Mouse (Mus musculus): Measurements from ENCODE around the gene Eif4g3.

The Eif4g3 gene

DNA sequence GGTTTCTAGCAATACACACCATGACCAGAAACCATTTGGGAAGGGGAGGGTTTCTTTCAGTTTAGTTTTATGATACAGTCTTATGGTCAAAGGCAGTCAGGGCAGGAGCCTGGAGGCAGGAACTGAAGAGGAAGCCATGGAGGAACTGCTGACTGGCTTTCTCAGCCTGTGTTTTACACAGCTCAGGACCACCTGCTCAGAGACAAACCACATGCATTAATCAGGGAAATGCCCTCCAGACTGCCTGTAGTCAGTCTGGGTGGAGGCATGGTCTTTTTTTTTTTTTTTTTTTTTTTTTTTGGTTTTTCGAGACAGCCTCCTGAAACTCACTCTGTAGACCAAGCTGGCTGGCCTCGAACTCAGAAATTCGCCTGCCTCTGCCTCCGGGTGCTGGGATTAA, 179.9 kb downstream of the Eif4g3 start:
- no peak for DNase-seq

DNA sequence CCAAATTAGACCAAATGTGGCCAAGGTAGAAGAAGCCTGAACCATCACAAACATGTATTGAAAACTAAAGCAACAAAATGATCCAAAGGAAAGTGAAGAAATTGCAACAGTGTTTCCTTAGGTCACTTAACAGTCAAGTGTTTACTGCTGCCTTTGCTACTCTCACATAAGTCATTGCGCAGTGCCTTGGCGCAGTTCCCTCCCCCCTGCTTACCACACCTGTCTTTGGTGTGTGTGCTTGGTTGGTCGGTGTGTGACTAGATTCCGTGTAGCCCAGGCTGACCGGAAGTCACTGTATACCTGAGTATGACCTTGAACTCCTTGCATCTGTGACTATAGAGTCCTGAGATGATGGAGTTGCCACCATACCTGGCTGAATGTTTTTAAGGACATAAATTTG, 186.6 kb downstream of the Eif4g3 start:
- DNase-seq = no peak

- DNase-seq = no peak
Measured at GRCm38 (mm10) chr4:138180719-138181118, 187.9 kb downstream of the Eif4g3 start.

DNA sequence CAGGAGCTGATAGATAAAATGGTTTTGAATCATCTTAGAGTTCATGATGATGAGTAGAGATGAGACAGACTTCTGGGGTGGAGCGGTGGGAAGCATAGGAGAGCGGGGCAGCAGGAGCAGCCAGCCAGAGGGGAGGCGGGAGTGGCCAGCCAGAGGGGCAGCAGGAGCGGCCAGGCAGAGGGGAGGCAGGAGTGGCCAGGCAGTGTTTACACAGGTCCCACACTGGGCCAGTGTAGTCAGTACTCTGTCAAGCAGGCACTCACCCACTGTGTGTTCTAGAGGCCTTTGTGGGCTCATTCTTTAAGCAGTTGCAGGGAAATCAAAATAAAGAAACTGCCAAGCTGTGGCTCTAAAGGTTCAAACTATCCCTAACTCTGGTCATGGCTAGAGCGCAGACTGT, 191.2 kb downstream of the Eif4g3 start:
- DNase-seq = no peak

- no peak for DNase-seq
Measured at GRCm38 (mm10) chr4:138184573-138184981, 191.8 kb downstream of the Eif4g3 start.

- DNase-seq = no peak
Measured at GRCm38 (mm10) chr4:138185961-138186360, 193.1 kb downstream of the Eif4g3 start.

GRCm38 (mm10) chr4:138187995-138188394, 195.2 kb downstream of the Eif4g3 start:
- no peak for DNase-seq

DNA sequence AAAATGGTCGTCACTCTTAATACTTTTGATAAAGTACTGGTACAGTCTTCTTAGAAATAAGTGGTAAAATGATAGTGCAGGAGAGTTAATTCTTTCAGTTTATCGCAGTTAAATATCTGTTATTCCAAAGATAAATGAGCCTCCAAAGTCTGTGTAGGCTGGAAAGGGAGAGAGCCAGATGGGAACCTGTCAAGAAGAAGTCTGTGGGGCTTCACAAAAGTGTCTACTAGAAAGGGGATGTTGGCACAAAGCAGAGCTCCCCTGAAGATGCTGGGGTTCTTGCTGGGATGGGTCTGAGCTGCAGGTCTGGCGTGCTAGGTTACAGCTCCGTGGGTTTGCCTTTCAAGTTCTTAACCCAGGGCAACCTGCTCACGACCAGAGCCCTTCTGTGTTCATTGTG, 199.7 kb downstream of the Eif4g3 start:
- no peak for DNase-seq

DNA sequence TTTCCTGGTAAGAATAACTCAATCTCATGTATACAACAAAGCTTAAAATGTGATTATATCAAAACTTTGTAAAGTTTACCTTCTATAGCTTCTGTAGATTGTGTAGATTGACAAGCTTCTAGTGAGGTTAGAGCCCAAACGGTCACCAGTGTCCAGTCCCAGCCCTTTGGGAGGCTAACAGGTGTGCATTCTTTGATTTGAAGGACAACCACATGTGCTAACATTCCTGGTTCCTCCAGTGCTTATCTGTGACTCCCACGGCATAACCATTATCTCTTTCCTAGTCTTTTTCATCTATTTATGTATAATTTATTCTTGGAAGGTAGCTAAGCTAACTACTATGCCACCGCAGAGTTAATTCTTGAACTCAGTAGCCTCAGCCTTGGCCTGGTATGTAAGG, 207.9 kb downstream of the Eif4g3 start:
- DNase-seq = no peak

DNA sequence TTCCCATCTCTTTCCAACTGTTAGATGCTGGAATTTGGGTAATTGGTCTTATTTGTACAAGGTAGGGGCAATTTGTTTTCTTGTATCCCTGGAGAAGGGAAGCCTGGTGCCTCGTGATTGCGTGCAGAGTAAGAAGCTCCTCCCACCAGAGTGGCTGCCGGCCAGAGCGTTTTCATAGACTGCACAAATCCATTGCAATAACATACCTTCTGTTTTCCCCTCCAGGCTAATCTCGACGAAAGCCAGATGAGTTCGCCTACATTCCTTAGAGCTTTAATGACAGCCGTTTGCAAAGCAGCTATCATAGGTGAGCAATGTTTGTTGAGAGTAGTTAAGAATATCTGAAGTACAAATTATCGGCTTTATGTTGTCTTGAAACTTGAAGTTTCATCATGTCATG, 208.9 kb downstream of the Eif4g3 start:
- no peak for DNase-seq

GRCm38 (mm10) chr4:138210116-138210515, 217.3 kb downstream of the Eif4g3 start:
- DNase-seq = no peak

- no peak for DNase-seq
Measured at GRCm38 (mm10) chr4:138213861-138214260, 221.0 kb downstream of the Eif4g3 start.

GRCm38 (mm10) chr4:138215671-138216199, 222.9 kb downstream of the Eif4g3 start:
- no peak for DNase-seq

DNA sequence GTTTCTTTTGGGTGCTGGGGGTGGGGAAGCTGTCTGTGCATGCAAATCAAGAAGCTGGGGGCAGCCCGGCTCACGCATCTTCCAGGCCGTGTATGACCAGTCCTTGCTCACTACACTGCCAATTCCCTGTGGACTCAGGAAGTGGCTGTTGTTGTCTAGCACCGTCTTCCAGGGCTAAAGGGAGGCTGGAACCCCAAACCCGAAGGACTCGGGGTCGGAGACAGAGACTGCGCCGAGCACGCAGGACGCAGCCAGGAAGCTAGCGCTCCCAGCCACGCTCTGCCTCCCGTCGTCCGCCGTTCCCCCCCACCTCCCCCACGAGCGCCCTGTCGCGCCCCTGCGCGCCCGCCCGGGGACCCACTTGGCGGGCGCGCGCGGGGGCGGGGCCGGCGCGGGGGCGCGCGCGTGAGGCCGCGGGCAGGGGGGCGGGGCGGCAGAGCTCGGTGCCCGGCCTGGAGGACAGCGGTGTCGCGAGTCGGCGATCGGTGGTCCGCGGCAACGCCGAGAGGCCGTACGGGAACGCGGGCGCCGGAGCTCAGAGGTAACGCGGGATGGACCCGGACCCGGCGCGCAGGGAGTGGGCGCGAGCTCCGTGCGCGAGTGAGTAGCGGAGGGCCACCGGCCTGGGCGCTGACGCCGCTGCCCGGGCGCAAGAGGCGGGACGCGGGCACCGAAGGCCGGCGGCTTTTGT, 223.5 kb downstream of the Eif4g3 start, which contains the start of gene Hp1bp3:
Gene Hp1bp3, plus strand, starts transcription at position 97 of the 691 bp plus-strand sequence.
- DNase-seq = peak; percentile 84

GRCm38 (mm10) chr4:138216891-138217392, 224.1 kb downstream of the Eif4g3 start:
- DNase-seq = peak; percentile 98

- no peak for DNase-seq
Measured at GRCm38 (mm10) chr4:138217441-138217840, 224.6 kb downstream of the Eif4g3 start.

DNA sequence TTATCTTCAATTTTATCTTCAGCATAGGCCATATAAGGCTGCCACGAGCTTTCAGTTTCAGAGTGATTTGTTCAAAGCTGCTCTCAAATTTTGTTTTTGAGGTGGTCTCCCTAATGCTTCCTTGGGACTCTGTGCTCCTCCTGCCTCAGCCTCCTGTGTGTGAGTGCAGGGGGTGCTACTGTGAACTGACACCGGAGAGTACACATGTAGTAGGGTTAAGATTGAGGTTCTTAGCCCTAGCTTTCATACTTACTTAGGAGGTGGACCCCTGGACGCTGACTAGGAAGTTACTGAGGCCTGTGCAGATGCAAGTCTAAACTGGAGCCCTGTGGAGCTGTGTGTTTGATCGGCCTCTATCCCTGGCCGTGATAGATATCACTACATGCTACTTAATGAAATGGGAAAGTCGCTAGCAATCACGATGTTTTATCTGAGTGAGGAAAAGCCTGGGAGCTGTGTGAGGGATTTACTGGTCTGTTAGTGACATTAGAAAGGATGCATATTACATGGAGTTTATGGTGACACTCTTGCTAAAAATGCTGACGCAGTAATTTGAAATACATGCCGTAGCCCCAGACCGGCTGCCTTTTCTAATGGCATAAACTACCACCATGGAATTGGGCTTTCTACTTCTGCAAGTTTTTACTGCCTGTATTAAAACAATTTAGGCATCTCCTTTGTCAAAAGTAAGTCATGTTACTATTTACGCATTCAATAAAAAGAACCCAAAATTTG, 225.3 kb downstream of the Eif4g3 start:
- no peak for DNase-seq

DNA sequence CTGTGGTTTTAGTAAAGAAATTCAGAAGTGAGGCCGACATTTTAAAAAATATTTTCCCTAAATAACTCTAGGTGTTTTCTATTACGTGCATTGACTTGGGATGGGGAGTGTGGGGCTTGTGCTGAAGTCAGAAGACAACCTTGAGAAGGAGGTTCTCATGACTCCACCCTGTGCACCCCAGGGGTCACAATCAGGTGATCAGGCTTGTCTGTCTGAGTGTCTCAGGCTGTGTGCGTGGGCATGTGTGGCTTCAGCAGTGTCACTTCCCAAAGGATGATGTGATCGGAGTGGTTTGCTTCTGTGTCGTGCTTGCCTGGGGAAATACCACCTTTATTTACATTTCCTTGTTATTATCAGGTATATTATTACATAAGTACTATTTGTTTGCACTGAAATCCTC, 226.5 kb downstream of the Eif4g3 start:
- no peak for DNase-seq

DNA sequence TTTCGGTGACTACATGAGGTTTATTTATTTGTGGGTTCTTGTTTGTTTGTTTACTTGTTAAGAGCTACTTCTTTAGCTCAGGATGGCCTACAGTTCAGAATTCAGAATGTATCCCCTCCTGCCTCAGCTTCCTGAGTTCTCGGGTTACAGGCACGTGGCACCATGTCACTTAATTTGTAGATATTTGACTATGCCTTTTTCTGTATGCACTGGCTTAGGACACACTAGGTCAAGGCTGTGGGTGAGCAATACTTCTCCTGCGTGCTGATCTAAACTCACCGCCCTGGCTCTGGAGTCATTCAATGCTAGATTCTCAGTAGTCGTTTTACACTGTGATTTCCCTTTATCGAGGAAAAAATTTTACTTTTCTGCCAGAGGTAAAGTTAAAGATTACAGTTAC, 227.9 kb downstream of the Eif4g3 start:
- no peak for DNase-seq

DNA sequence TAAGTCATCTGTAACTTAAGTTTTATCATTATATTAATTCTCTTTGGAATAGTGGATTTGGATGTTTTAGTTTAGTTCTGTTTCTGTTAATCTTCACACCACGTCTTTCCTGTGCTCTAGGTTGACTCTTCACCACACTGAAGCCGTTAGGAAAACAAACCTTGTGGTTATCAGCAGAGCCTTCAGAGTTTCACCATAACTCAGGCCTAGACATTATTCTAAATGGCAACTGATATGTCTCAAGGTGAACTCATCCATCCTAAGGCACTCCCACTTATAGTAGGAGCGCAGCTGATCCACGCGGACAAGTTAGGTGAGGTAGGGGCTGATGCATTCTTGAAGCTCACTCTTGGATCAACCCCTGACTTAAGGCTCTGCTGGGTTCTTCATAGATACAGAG, 228.6 kb downstream of the Eif4g3 start:
- DNase-seq = no peak

- no peak for DNase-seq
Measured at GRCm38 (mm10) chr4:138222396-138222795, 229.6 kb downstream of the Eif4g3 start.

DNA sequence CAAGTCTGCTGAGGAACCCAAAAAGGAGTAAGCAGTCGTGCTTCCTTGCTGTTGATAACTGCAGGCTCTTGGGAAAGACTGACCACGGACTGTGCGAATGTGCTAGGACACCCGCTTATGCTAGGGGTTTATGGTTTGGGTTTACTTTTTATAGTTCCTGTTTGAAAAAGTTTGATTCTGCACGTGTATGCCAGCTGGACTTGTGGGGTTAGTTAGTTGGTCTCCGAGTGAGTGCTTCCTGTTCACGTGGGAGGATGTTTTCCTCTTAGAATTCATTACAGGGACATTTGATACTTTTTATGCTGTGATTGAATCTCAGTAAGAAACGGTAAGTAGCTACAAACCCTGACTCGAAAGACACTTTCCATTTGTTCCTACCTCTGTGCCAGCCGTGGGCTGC, 230.8 kb downstream of the Eif4g3 start:
- DNase-seq = no peak

- DNase-seq = peak; percentile 41
Measured at GRCm38 (mm10) chr4:138246756-138247665, 254.2 kb downstream of the Eif4g3 start.
